In genomic region chr6:28754127-28754898, GRCm38 (mm10) we compare ENCODE assay signal across 15 mouse cellular contexts.
DNase-seq lines count a peak whose midpoint lies in the region; ATAC-seq and TF ChIP-seq lines count a peak whose summit lies in the region.
"Had no signal": no experiment of that assay in that cellular context is flagged by ENCODE, and none has a peak within 500 bp of the region (broad histone marks: within the 10 kb centered on the region; RNA-seq: fewer than 3 reads in every experiment).

No protein-coding gene starts in this region.

- no peak overlapping the region for H3K4me3 ChIP-seq in layer of hippocampus, adult 2 months
- no peak overlapping the region for H3K4me3 ChIP-seq in forebrain, embryonic 16.5 days (replicated peaks; ENCODE audit: low read length)
- H3K4me3 ChIP-seq: embryonic facial prominence, embryonic 12.5 days; kidney, embryonic 15.5 days; limb, embryonic 10.5 days; lung, embryonic 15.5 days; neural tube, embryonic 15.5 days had no signal

- no peak for TF ChIP-seq CTCF in layer of hippocampus, adult 2 months (conservative IDR thresholded peaks at IDR 0.05)

- H3K9me3 ChIP-seq in forebrain, embryonic 16.5 days (ENCODE audit: control insufficient read depth, low read length): no peaks in the 10 kb centered on the region
- H3K9me3 ChIP-seq: embryonic facial prominence, embryonic 12.5 days; kidney, embryonic 15.5 days; limb, embryonic 10.5 days; lung, embryonic 15.5 days; neural tube, embryonic 15.5 days had no signal

- H3K9ac ChIP-seq in forebrain, embryonic 16.5 days (replicated peaks; ENCODE audit: low read depth, low read length): no peak overlapping the region
- H3K9ac ChIP-seq: embryonic facial prominence, embryonic 12.5 days; kidney, embryonic 15.5 days; lung, embryonic 15.5 days; neural tube, embryonic 15.5 days had no signal

- WGBS in forebrain, embryonic 16.5 days: 70% methylated on average over 6 of the region's 6 CpGs

- no peak for DNase-seq in layer of hippocampus, adult 2 months (ENCODE audit: low spot score in 2 of 2)
- no peak for DNase-seq in layer of hippocampus, postnatal 25 days (ENCODE audit: extremely low spot score in 1 of 2, low spot score in 1 of 2)
- DNase-seq in c-Kit-positive CD71-positive TER-119-negative erythroid progenitor cells, embryonic 14.5 days (ENCODE audit: low read depth): peak; percentile 23
- no peak for DNase-seq in embryo, embryonic 11 days
- no peak for DNase-seq in natural killer cell, adult 2 months (ENCODE audit: low spot score in 2 of 2)
- DNase-seq: cerebellum, adult 8-10 months; heart, postnatal 10 days had no signal

- H3K4me1 ChIP-seq in forebrain, embryonic 16.5 days (replicated peaks; ENCODE audit: control insufficient read depth, insufficient read depth, low read length): peaks cover 49% of the 10 kb centered on the region

- no peak overlapping the region for H3K4me2 ChIP-seq in forebrain, embryonic 16.5 days (ENCODE audit: low read length)
- H3K4me2 ChIP-seq: embryonic facial prominence, embryonic 12.5 days; kidney, embryonic 15.5 days; lung, embryonic 15.5 days; neural tube, embryonic 15.5 days had no signal

- ATAC-seq in forebrain, embryonic 16.5 days: peak; percentile 18; the same call in 1 of the 2 replicates
- peak; percentile 39 for ATAC-seq in megakaryocyte progenitor cell, adult 5-6 weeks (replicated peaks; ENCODE audit: poor library complexity)
- ATAC-seq: CD4-positive, CD25-positive, alpha-beta regulatory T cell, adult 4 months had no signal

- H3K27ac ChIP-seq in layer of hippocampus, adult 2 months: peak overlapping the region; percentile 92
- peak overlapping the region; percentile 68 for H3K27ac ChIP-seq in forebrain, embryonic 16.5 days (ENCODE audit: low read length)
- H3K27ac ChIP-seq: embryonic facial prominence, embryonic 12.5 days; kidney, embryonic 15.5 days; limb, embryonic 10.5 days; lung, embryonic 15.5 days; neural tube, embryonic 15.5 days had no signal

- H3K36me3 ChIP-seq in forebrain, embryonic 16.5 days (ENCODE audit: control insufficient read depth, insufficient read depth): no peaks in the 10 kb centered on the region
- H3K36me3 ChIP-seq: embryonic facial prominence, embryonic 12.5 days; kidney, embryonic 15.5 days; lung, embryonic 15.5 days; neural tube, embryonic 15.5 days had no signal

- H3K27me3 ChIP-seq in forebrain, embryonic 16.5 days (replicated peaks; ENCODE audit: control insufficient read depth, insufficient read depth, low read length): no peaks in the 10 kb centered on the region
- H3K27me3 ChIP-seq: embryonic facial prominence, embryonic 12.5 days; kidney, embryonic 15.5 days; lung, embryonic 15.5 days; neural tube, embryonic 15.5 days had no signal
